Mouse (Mus musculus) kidney, embryonic 16.5 days (tissue): ENCODE measurements at regions not wholly inside any gene's neighbourhood (a gene's known extent, or its start where the extent isn't known, plus 50 kb on each side); places are given as distances from the start of the nearest gene placed in this dataset.

Experiments
- ATAC-seq: fragments of 200-750 bp; cut with Nextera tagmentation; 2 replicates; pipeline ENCODE4 v1.8.0; 2017; ENCODE audit warnings: moderate TSS enrichment; ENCODE audit not compliant: low FRiP score, low TSS enrichment
- H3K27ac ChIP-seq: fragments of 300-500 bp; sonication (generic); 2 replicates; pipeline ENCODE4 v1.5.1; 2014; ENCODE audit warnings: low read length
- H3K27me3 ChIP-seq: fragments of 300-500 bp; sonication (generic); 2 replicates; pipeline ENCODE4 v1.6.1; 2014; ENCODE audit warnings: low read length, control low read depth, mixed read lengths; ENCODE audit not compliant: insufficient read depth
- H3K36me3 ChIP-seq: fragments of 300-500 bp; sonication (generic); 2 replicates; pipeline ENCODE4 v1.6.1; 2014; ENCODE audit warnings: low read length, control low read depth, mixed read lengths; ENCODE audit not compliant: insufficient read depth
- H3K4me1 ChIP-seq: fragments of 300-500 bp; sonication (generic); 2 replicates; pipeline ENCODE4 v1.6.1; 2014; ENCODE audit warnings: low read length, control low read depth, mixed read lengths; ENCODE audit not compliant: insufficient read depth
- H3K4me2 ChIP-seq: fragments of 300-500 bp; sonication (generic); replicated peaks from 2 replicates; pipeline ENCODE4 v1.6.1; 2014; ENCODE audit warnings: low read depth, low read length
- H3K4me3 ChIP-seq: fragments of 300-500 bp; sonication (generic); 2 replicates; pipeline ENCODE4 v1.5.1; 2014; ENCODE audit warnings: mild to moderate bottlenecking, low read length
- H3K9ac ChIP-seq: fragments of 300-500 bp; sonication (generic); replicated peaks from 2 replicates; pipeline ENCODE4 v1.6.1; 2014; ENCODE audit warnings: low read length
- H3K9me3 ChIP-seq: fragments of 300-500 bp; sonication (generic); 2 replicates; pipeline ENCODE4 v1.6.1; 2016; ENCODE audit warnings: low read length, control low read depth
- WGBS: fragments of 180-500 bp; shearing (Covaris S2); extraction: QIAGEN DNeasy Blood & Tissue Kit; methylation state at CpG from one replicate; pipeline ENCODE4 v1.1.7; 2014; 5-methylcytosine and 5-hydroxymethylcytosine counted together

- no peak overlapping the region for H3K4me3 ChIP-seq
- no peak overlapping the region for H3K27ac ChIP-seq
- H3K9me3 ChIP-seq: no peaks in the 10 kb centered on the region
- no peak overlapping the region for H3K9ac ChIP-seq
- 84% methylated on average over 9 of the region's 9 CpGs for WGBS
- no peaks in the 10 kb centered on the region for H3K4me1 ChIP-seq
- no peak for ATAC-seq
- H3K36me3 ChIP-seq: no peaks in the 10 kb centered on the region
- no peak overlapping the region for H3K4me2 ChIP-seq
- no peaks in the 10 kb centered on the region for H3K27me3 ChIP-seq
Observed at GRCm38 (mm10) chr2:173425754-173426153, 96.6 kb upstream of the 1700021F07Rik start.

GRCm38 (mm10) chr2:173426191-173427065 lies 96.0 kb upstream of the 1700021F07Rik start:
- Histone ChIP-seq H3K4me3 (no peak overlapping the region), H3K9me3 (no peaks in the 10 kb centered on the region), H3K9ac (no peak overlapping the region), H3K27ac (no peak overlapping the region), H3K4me2 (no peak overlapping the region), H3K36me3 (no peaks in the 10 kb centered on the region), H3K4me1 (peaks cover under 1% of the 10 kb centered on the region; the same call in 1 of the 2 replicates), H3K27me3 (no peaks in the 10 kb centered on the region)
- WGBS: 75% methylated on average over 16 of the region's 16 CpGs
- no peak for ATAC-seq

GRCm38 (mm10) chr2:173427888-173428450 lies 94.4 kb upstream of the 1700021F07Rik start:
- Histone ChIP-seq H3K27ac (no peak overlapping the region), H3K9me3 (no peaks in the 10 kb centered on the region), H3K4me2 (no peak overlapping the region), H3K4me3 (no peak overlapping the region), H3K27me3 (no peaks in the 10 kb centered on the region), H3K36me3 (no peaks in the 10 kb centered on the region), H3K4me1 (peaks cover 14% of the 10 kb centered on the region), H3K9ac (no peak overlapping the region)
- 63% methylated on average over 10 of the region's 10 CpGs for WGBS
- no peak for ATAC-seq

GRCm38 (mm10) chr2:173431841-173432240 lies 90.5 kb upstream of the 1700021F07Rik start:
- peak overlapping the region; percentile 1; the same call in 1 of the 2 replicates for H3K27ac ChIP-seq
- peaks cover 15% of the 10 kb centered on the region for H3K4me1 ChIP-seq
- H3K9me3 ChIP-seq: no peaks in the 10 kb centered on the region
- H3K4me3 ChIP-seq: no peak overlapping the region
- H3K36me3 ChIP-seq: no peaks in the 10 kb centered on the region
- H3K9ac ChIP-seq: no peak overlapping the region
- H3K4me2 ChIP-seq: no peak overlapping the region
- no peak for ATAC-seq
- WGBS: 37% methylated on average over 5 of the region's 5 CpGs
- H3K27me3 ChIP-seq: no peaks in the 10 kb centered on the region

GRCm38 (mm10) chr2:173432258-173432657 lies 90.1 kb upstream of the 1700021F07Rik start:
- WGBS: 30% methylated on average over 3 of the region's 3 CpGs
- peak; percentile 76 for ATAC-seq

GRCm38 (mm10) chr2:173432886-173433624 lies 89.3 kb upstream of the 1700021F07Rik start:
- no peaks in the 10 kb centered on the region for H3K36me3 ChIP-seq
- H3K4me2 ChIP-seq: no peak overlapping the region
- H3K4me1 ChIP-seq: peaks cover 15% of the 10 kb centered on the region
- 60% methylated on average over 9 of the region's 9 CpGs for WGBS
- H3K9ac ChIP-seq: no peak overlapping the region
- no peaks in the 10 kb centered on the region for H3K9me3 ChIP-seq
- no peaks in the 10 kb centered on the region for H3K27me3 ChIP-seq
- no peak overlapping the region for H3K4me3 ChIP-seq
- peak overlapping the region; percentile 6; the same call in 1 of the 2 replicates for H3K27ac ChIP-seq
- ATAC-seq: 0 out of 2 replicates have a peak, but pooled peaks have one; percentile 46

More at GRCm38 (mm10) chr2:173432258-173432657, 90.1 kb upstream of the 1700021F07Rik start:
- H3K9ac ChIP-seq: no peak overlapping the region
- no peaks in the 10 kb centered on the region for H3K9me3 ChIP-seq
- no peaks in the 10 kb centered on the region for H3K27me3 ChIP-seq
- H3K4me1 ChIP-seq: peaks cover 15% of the 10 kb centered on the region
- peak overlapping the region; percentile 1; the same call in 1 of the 2 replicates for H3K27ac ChIP-seq
- H3K36me3 ChIP-seq: no peaks in the 10 kb centered on the region
- H3K4me2 ChIP-seq: no peak overlapping the region
- no peak overlapping the region for H3K4me3 ChIP-seq

GRCm38 (mm10) chr2:173436580-173436979 lies 85.8 kb upstream of the 1700021F07Rik start:
- no peaks in the 10 kb centered on the region for H3K9me3 ChIP-seq
- no peak overlapping the region for H3K27ac ChIP-seq
- no peak overlapping the region for H3K4me3 ChIP-seq
- H3K4me1 ChIP-seq: peaks cover 13% of the 10 kb centered on the region
- no peak for ATAC-seq
- H3K27me3 ChIP-seq: no peaks in the 10 kb centered on the region
- 71% methylated on average over 3 of the region's 3 CpGs for WGBS
- no peaks in the 10 kb centered on the region for H3K36me3 ChIP-seq
- no peak overlapping the region for H3K9ac ChIP-seq
- no peak overlapping the region for H3K4me2 ChIP-seq

GRCm38 (mm10) chr2:173439031-173439430 lies 83.4 kb upstream of the 1700021F07Rik start:
- Histone ChIP-seq H3K9me3 (no peaks in the 10 kb centered on the region), H3K4me1 (peaks cover 16% of the 10 kb centered on the region), H3K4me2 (no peak overlapping the region), H3K27me3 (no peaks in the 10 kb centered on the region), H3K27ac (no peak overlapping the region), H3K36me3 (no peaks in the 10 kb centered on the region), H3K4me3 (no peak overlapping the region), H3K9ac (no peak overlapping the region)
- no peak for ATAC-seq
- 66% methylated on average over 9 of the region's 9 CpGs for WGBS

GRCm38 (mm10) chr2:173442056-173442455 lies 80.3 kb upstream of the 1700021F07Rik start:
- Histone ChIP-seq H3K4me2 (no peak overlapping the region), H3K9me3 (no peaks in the 10 kb centered on the region), H3K4me3 (no peak overlapping the region), H3K4me1 (peaks cover 16% of the 10 kb centered on the region), H3K9ac (no peak overlapping the region), H3K36me3 (no peaks in the 10 kb centered on the region), H3K27ac (no peak overlapping the region), H3K27me3 (no peaks in the 10 kb centered on the region)
- ATAC-seq: no peak
- WGBS: 83% methylated on average over 11 of the region's 11 CpGs
